Mouse (Mus musculus): ENCODE measurements at regions not wholly inside any gene's neighbourhood (a gene's known extent, or its start where the extent isn't known, plus 50 kb on each side); places are given as distances from the start of the nearest gene placed in this dataset.

- TF ChIP-seq CTCF (IDR thresholded peaks at IDR 0.05; ENCODE audit: low read depth, low read length), result no peak
- no peak for TF ChIP-seq POLR2A (IDR thresholded peaks at IDR 0.05; ENCODE audit: extremely low read depth, insufficient read depth, low read length)
These were observed 223.6 kb downstream of the Tmem114 start for GRCm38 (mm10) chr16:8201306-8201705.

Data from liver, adult 2 months (tissue).